In the genomic region with DNA sequence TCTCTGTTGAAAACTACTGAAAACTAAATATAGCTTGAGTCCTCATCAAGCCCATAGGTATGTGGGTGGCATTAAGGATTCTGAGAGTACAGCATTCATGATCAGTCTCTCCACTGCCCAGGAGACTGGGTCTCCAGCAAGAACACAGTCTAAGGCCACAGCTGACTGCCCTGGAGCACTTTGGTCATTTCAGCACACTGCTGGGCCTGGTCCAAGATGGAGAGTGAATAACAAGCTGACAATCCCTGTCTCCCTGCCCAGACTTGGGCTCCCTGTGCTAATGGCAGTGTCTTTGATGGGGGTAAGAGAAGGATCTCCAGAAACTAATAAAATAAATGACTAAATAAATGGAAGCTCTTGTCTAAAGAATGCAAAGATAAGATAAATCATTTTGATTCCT, we compare ENCODE assay signal across 9 mouse cellular contexts. TPM values are rescaled to one million over a fixed set of nuclear protein-coding genes. Genes with fewer than 3 reads are reported as not detected.
DNase-seq lines count a peak whose midpoint lies in the region; ATAC-seq and TF ChIP-seq lines count a peak whose summit lies in the region.
"Had no signal": no experiment of that assay in that cellular context is flagged by ENCODE, and none has a peak within 500 bp of the region (broad histone marks: within the 10 kb centered on the region; RNA-seq: fewer than 3 reads in every experiment).

No protein-coding gene starts in this region.

- intact Hi-C loops in left cerebral cortex, postnatal 4 days (cut with DNase I) = no loop called here
- intact Hi-C loops in left cerebral cortex, postnatal 36 days (cut with DNase I) = no loop called here

- no peak overlapping the region for H3K9ac ChIP-seq in forebrain, postnatal 0 days

- DNase-seq in left cerebral cortex, postnatal 4 days = peak; percentile 80
- no peak for DNase-seq in left cerebral cortex, postnatal 36 days (ENCODE audit: low spot score in 2 of 2)
- DNase-seq in forebrain, postnatal 0 days = peak; percentile 56
- DNase-seq in kidney, postnatal 10 days = peak; percentile 57
- no peak for DNase-seq in urinary bladder, adult 18-20 months (ENCODE audit: low spot score in 2 of 2)
- DNase-seq in left cerebral cortex, adult 8-10 months (ENCODE audit: low spot score in 2 of 2) = no peak
- no peak for DNase-seq in midbrain, embryonic 10.5 days (ENCODE audit: low spot score)

- ATAC-seq in cerebellum, adult (ENCODE audit: insufficient number of reproducible peaks, low FRiP score, low TSS enrichment) = peak; percentile 28; the same call in 1 of the 2 replicates
- ATAC-seq in forebrain, postnatal 0 days = peak; percentile 48; the same call in 1 of the 2 replicates

- H3K27ac ChIP-seq in forebrain, postnatal 0 days (ENCODE audit: low read depth, low read length) = peak overlapping the region; percentile 64
- no peak overlapping the region for H3K27ac ChIP-seq in midbrain, embryonic 10.5 days (replicated peaks)

- H3K9me3 ChIP-seq in forebrain, postnatal 0 days (ENCODE audit: low read length) = no peaks in the 10 kb centered on the region
- no peaks in the 10 kb centered on the region for H3K9me3 ChIP-seq in midbrain, embryonic 10.5 days (replicated peaks)

- no peak overlapping the region for H3K4me2 ChIP-seq in forebrain, postnatal 0 days (ENCODE audit: low read depth)

- no peak for TF ChIP-seq CTCF in forebrain, postnatal 0 days (IDR thresholded peaks at IDR 0.05; ENCODE audit: low read depth)

- H3K4me3 ChIP-seq in forebrain, postnatal 0 days (ENCODE audit: low read depth, low read length) = no peak overlapping the region
- no peak overlapping the region for H3K4me3 ChIP-seq in midbrain, embryonic 10.5 days
- H3K4me3 ChIP-seq: myocyte had no signal

- H3K27me3 ChIP-seq in forebrain, postnatal 0 days (ENCODE audit: insufficient read depth, low read length) = no peaks in the 10 kb centered on the region
- no peaks in the 10 kb centered on the region for H3K27me3 ChIP-seq in midbrain, embryonic 10.5 days (ENCODE audit: low read depth, poor library complexity, severe bottlenecking)

- no peaks in the 10 kb centered on the region for H3K4me1 ChIP-seq in forebrain, postnatal 0 days (ENCODE audit: insufficient read depth)
- peaks cover 3% of the 10 kb centered on the region; the same call in 1 of the 2 replicates for H3K4me1 ChIP-seq in midbrain, embryonic 10.5 days

- no peaks in the 10 kb centered on the region for H3K36me3 ChIP-seq in forebrain, postnatal 0 days (ENCODE audit: insufficient read depth)
- H3K36me3 ChIP-seq in midbrain, embryonic 10.5 days = no peaks in the 10 kb centered on the region

RNA-seq across cellular contexts. Expression of a gene that starts 30.5 kb away (rescaled TPM):
- total RNA-seq in left cerebral cortex, postnatal 4 days (2021) = 100 to 1,000 TPM; 132 to 134 TPM
- 100 to 1,000 TPM in 1 of 2 experiments, 10 to 100 TPM in 1; 88.2 to 106 TPM for total RNA-seq in left cerebral cortex, postnatal 36 days (2021)
- total RNA-seq in forebrain, postnatal 0 days (2014; rRNA removed) = 69.3 and 83.6 TPM in 2 replicates
- polyA plus RNA-seq in forebrain, postnatal 0 days (2015; fragmentation: Nextera tagmentation; extraction: Ambion mirVana) = 14.5 and 18.6 TPM in 2 replicates
- total RNA-seq in left cerebral cortex, adult 8-10 months (2022) = 10 to 100 TPM; 81.1 to 87.8 (median 82.6) TPM
- 9.2 and 11.2 TPM in 2 replicates for polyA plus RNA-seq in midbrain, embryonic 10.5 days (2016; fragmentation: Nextera tagmentation; extraction: Ambion mirVana)

Comparison
In these comparisons a context has a peak if more than half of its experiments do, and no peak if none do; other contexts are left out.
1. DNase-seq: peak in left cerebral cortex, postnatal 4 days (single experiment), forebrain, postnatal 0 days (single experiment) and kidney, postnatal 10 days (single experiment); none in left cerebral cortex, postnatal 36 days (0 of 2), urinary bladder, adult 18-20 months (0 of 2), left cerebral cortex, adult 8-10 months (0 of 2) and midbrain, embryonic 10.5 days (single experiment).